Mouse (Mus musculus): Measurements from ENCODE around the gene Kcnk6. TPM values are rescaled to one million over a fixed set of nuclear protein-coding genes. Genes with fewer than 3 reads are reported as not detected.

Gene Kcnk6
- 1 to 10 TPM; 2.9 to 3.6 TPM for total RNA-seq (2021)
- long read RNA-seq, experiment 1, partial matches to known transcripts: 0 of 2 reads
- long read RNA-seq, experiment 1, other reads (novel, unspliced or antisense): 2 of 2 reads
- long read RNA-seq, experiment 2, partial matches to known transcripts: 0 of 1 reads
- long read RNA-seq, experiment 2, other reads (novel, unspliced or antisense): 1 of 1 reads

DNA sequence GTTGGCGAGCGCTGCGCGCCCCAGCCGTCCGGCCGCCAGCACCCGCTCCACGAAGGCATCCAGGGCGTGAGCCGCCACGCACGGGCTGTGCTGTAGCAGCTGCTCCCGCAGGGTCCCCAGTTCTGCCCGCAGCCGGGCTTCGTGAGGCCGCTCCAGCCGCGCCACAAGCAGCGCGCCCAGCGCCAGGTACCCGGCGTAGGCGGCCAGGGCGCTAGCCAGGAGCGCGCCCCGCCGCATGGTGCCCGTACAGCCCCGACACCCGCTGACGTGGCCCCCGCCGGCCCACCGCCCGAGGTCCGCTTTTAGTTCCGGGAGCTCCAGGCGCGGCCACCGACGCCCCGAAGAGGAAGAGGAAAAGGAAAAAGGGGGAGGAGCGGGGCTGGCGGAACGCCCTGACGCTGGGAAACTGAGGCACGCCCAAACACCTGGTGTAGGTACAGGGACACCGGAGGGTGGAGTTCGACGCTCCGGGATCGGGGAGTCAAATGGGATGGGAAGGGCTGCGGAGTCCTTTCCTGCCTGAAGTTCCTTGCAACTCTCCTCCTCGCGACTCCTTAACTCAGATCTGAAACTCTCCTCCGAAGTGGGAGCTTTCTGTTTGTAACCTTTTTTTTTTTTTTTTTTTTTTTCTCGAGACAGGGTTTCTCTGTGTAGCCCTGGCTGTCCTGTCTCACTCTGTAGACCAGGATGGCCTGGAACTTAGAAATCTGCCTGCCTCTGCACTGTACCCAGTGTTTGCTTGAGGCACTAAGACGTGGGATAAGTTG, at the start of gene Kcnk6:
Kcnk6 (minus strand) TSS at position 269 of the 767 bp plus-strand sequence.
- DNase-seq (ENCODE audit: low spot score in 2 of 2): no peak

DNA sequence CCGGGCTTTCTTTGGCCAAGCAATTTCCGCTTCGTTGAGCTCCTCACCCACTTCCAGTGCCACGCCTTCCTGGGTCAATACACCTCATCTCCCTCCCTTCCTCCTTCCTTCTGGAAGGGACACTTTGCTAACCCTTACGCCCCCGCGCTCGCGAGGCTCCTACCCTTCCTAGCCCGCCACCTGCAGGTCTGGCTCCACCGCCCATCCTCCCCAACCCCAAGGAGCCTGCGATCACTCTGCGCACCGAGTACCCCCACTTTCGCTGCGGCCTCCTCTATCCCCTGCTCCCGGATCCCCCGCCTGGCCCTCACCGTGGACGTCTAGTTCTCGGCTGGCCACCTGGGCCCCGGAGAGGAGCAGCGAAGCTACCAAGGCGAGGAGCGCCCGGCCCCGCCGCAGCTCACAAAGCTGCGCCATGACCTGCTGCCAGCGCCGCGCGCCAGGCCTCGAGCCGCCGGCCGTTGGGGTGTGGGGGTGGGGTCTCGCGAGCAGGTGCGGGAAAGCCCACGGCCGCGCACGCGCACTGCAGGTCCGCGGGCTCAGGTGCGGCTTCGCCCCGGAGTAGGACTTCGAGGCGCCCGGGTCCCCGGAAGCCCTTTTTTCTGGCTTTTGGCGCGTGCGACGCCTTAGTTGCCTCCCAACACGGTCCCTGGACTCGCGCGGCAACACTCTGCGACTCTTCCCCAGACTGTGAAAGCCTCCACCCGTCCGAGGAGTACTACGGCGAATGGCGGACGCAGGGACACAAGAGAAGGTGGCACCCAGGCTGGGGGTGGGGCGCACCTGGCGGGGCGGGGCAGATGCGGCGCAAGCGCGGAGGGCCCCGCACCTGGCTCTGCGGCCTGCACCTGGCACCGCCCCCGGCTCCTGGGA, 49.1 kb upstream of the Kcnk6 start, which contains the start of gene Spint2:
Spint2 (minus strand) TSS at position 712 of the 873 bp plus-strand sequence.
- DNase-seq (ENCODE audit: low spot score in 2 of 2): peak; percentile 28 to 29

DNA sequence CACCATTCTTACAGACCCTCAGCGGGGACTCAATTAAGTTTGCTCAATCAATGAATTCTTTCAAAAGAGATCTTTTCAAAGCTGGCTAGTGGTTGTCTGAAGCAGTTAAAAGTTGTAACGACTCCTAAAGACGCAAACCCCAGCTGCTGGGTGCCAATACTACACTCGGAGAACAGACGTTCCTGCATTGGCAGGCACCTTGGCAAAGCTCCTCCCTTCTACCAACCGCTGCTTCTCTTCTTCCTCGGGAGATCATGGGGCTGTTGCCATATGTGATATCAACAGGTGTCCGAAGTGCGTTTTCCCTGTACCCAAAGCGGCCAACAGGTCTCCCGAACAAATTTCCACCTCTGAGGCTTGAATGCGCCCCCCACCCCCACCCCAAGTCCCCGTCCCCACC, 48.5 kb upstream of the Kcnk6 start:
- no peak for DNase-seq (ENCODE audit: low spot score in 2 of 2)

DNA sequence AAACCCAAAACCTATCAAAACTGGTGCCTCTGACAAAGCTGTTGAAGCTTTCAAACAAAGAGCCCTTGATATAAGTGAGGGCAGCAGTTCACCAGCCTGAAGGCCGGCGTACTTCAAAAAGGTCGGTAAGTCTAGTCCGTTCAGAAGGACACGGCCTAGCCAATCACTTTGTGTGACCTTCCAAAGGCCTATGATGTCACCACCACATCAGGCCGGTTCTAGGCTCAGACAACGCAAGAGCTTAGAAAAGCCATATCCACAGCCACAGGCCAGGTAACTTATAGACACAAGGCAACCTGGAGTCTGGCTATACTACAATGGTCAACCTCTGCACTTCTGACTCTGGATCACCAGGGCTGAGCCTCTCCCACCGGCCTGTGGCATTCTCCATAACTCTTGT, 47.6 kb upstream of the Kcnk6 start:
- DNase-seq (ENCODE audit: low spot score in 2 of 2): no peak

GRCm38 (mm10) chr7:29279261-29279660, 46.9 kb upstream of the Kcnk6 start:
- DNase-seq (ENCODE audit: low spot score in 2 of 2): no peak

GRCm38 (mm10) chr7:29277510-29277909, 45.2 kb upstream of the Kcnk6 start:
- no peak for DNase-seq (ENCODE audit: low spot score in 2 of 2)

DNA sequence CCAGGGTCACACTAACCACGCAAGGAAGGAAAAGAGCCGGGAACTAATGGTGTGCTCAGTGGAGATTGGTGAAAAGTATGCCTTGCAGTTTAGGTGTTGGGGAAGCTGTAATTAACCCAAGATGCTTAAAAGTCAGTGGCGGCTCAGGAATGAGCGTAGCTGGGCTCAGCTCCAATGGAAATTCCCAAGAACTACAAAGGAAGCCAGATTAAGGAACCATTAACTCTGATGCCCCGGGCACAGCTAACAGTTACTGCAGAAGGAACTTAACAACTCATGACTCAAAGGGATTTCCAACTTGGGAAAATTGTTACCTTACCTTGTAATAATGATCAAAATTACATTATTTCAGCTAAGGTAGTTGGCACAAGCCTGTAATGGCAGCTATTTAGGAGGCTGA, 44.4 kb upstream of the Kcnk6 start:
- DNase-seq (ENCODE audit: low spot score in 2 of 2): no peak

GRCm38 (mm10) chr7:29271687-29272465, 39.6 kb upstream of the Kcnk6 start:
- DNase-seq (ENCODE audit: low spot score in 2 of 2): no peak

GRCm38 (mm10) chr7:29270445-29270844, 38.1 kb upstream of the Kcnk6 start:
- DNase-seq (ENCODE audit: low spot score in 2 of 2): no peak

- no peak for DNase-seq (ENCODE audit: low spot score in 2 of 2)
Measured at GRCm38 (mm10) chr7:29266931-29267330, 34.6 kb upstream of the Kcnk6 start.

- no peak for DNase-seq (ENCODE audit: low spot score in 2 of 2)
Measured at GRCm38 (mm10) chr7:29265636-29266035, 33.3 kb upstream of the Kcnk6 start.

GRCm38 (mm10) chr7:29263831-29264230, 31.5 kb upstream of the Kcnk6 start:
- no peak for DNase-seq (ENCODE audit: low spot score in 2 of 2)

GRCm38 (mm10) chr7:29262151-29262550, 29.8 kb upstream of the Kcnk6 start:
- no peak for DNase-seq (ENCODE audit: low spot score in 2 of 2)

- DNase-seq (ENCODE audit: low spot score in 2 of 2): no peak
Measured at GRCm38 (mm10) chr7:29259781-29260730, 27.7 kb upstream of the Kcnk6 start.

DNA sequence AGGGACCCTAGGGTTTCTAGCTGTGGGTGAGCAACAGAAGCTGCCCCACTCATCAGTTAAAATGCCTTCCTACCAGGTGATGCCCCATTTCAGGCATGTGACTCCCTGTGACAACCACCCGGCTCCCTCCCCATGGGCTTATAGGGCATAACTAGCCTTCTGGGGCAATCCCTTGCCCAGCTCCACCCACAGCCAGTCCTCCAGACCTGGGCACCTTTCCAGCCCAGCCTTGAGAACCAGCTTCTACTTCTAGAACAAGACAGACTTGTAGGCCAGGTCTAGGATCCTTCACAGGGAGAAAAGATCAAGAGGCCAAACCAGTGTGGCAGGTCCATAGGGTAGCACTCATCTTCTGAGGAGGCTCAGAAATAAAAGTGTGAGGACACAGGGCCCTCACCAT, 25.1 kb upstream of the Kcnk6 start:
- DNase-seq (ENCODE audit: low spot score in 2 of 2): no peak

DNA sequence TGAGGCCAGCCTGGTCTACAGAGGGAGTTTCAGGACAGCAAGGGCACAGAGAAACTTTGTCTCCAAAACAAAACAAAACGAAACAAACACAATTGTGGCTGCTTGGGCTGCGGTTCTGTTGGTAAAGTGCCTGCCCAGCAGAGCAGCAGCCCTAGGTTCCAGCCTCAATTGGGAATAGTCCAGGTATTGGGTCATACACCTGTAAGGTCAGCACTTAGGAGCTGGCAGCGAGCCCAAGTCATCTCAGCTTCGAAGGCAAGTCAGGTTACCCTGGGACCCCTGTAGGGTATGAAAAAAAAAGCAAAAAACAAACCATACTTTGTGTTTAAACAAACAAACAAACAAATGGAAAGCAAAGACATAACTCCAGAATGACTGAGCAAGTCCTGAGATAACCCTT, 23.6 kb upstream of the Kcnk6 start:
- no peak for DNase-seq (ENCODE audit: low spot score in 2 of 2)

DNA sequence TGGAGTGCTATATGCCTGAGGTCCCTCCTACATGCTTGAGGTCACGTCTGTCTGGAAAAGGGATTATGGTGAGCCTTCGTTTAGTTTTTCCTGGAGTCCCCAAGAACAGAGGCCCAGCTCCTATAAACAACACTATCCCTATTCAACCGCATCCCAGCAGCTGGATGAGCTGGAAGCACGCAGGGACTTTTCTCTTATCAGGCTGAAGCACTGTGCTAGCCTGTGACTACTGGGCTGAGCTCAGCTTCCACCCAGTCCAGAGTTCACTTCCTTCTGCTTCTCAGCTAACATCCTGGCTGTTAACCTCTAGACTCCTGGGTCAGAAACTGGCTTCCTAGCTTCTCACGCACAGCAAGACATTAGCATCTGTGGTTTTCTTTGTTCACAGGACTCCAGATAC, 21.5 kb upstream of the Kcnk6 start:
- no peak for DNase-seq (ENCODE audit: low spot score in 2 of 2)

- no peak for DNase-seq (ENCODE audit: low spot score in 2 of 2)
Measured at GRCm38 (mm10) chr7:29251166-29251565, 18.9 kb upstream of the Kcnk6 start.

- DNase-seq (ENCODE audit: low spot score in 2 of 2): peak; percentile 15 to 18
Measured at GRCm38 (mm10) chr7:29248261-29248841, 16.0 kb upstream of the Kcnk6 start, which contains the start of gene 2200002D01Rik. Gene 2200002D01Rik (minus strand): TSS chr7:29248466.

Measured in adrenal gland, postnatal 4 days (tissue).